Mouse (Mus musculus) forebrain, embryonic 11.5 days (tissue): ENCODE data around the gene Fam222a. TPM values are rescaled to one million over a fixed set of nuclear protein-coding genes. Genes with fewer than 3 reads are reported as not detected.

Source experiments
- ATAC-seq: fragments of 200-750 bp; cut with Nextera tagmentation; replicated peaks from 2 replicates; pipeline ENCODE4 v1.8.0; 2017; ENCODE audit warnings: moderate TSS enrichment; ENCODE audit not compliant: low FRiP score
- DNase-seq: peaks from one replicate; pipeline ENCODE4 v3.0.0-alpha.2; 2017; ENCODE audit warnings: low spot score
- H3K27ac ChIP-seq: fragments of 300-500 bp; sonication (generic); 2 replicates; pipeline ENCODE4 v1.5.1; 2014; ENCODE audit warnings: low read depth, low read length
- H3K27me3 ChIP-seq: fragments of 300-500 bp; sonication (generic); 2 replicates; pipeline ENCODE4 v1.6.1; 2014; ENCODE audit warnings: mild to moderate bottlenecking, low read length, mixed read lengths; ENCODE audit not compliant: control insufficient read depth, insufficient read depth
- H3K36me3 ChIP-seq: fragments of 300-500 bp; sonication (generic); 2 replicates; pipeline ENCODE4 v1.6.1; 2014; ENCODE audit warnings: mild to moderate bottlenecking, low read length, moderate library complexity, mixed read lengths; ENCODE audit not compliant: control insufficient read depth, insufficient read depth
- H3K4me1 ChIP-seq: fragments of 300-500 bp; sonication (generic); replicated peaks from 2 replicates; pipeline ENCODE4 v1.6.1; 2014; ENCODE audit warnings: low read length, mixed read lengths; ENCODE audit not compliant: control insufficient read depth, insufficient read depth
- H3K4me2 ChIP-seq: fragments of 300-500 bp; sonication (generic); 2 replicates; pipeline ENCODE4 v1.6.1; 2014; ENCODE audit warnings: low read depth, mild to moderate bottlenecking, low read length, moderate library complexity, mixed read lengths; ENCODE audit not compliant: severe bottlenecking
- H3K4me3 ChIP-seq: fragments of 300-500 bp; sonication (generic); 2 replicates; pipeline ENCODE4 v1.5.1; 2014; ENCODE audit warnings: low read depth, low read length
- H3K9ac ChIP-seq: fragments of 300-500 bp; sonication (generic); 2 replicates; pipeline ENCODE4 v1.6.1; 2014; ENCODE audit warnings: low read length
- H3K9me3 ChIP-seq: fragments of 300-500 bp; sonication (generic); 2 replicates; pipeline ENCODE4 v1.6.1; 2016; ENCODE audit warnings: low read length, mixed read lengths; ENCODE audit not compliant: control insufficient read depth
- WGBS: fragments of 180-500 bp; shearing (Covaris S2); extraction: QIAGEN DNeasy Blood & Tissue Kit; methylation state at CpG from one replicate; pipeline ENCODE4 v1.1.7; 2014; 5-methylcytosine and 5-hydroxymethylcytosine counted together
- polyA plus RNA-seq: library from polyadenylated mRNA; unstranded; fragments of >200 nt; fragmentation: Nextera tagmentation; extraction: Ambion mirVana; gene quantifications from 2 replicates; pipeline ENCODE4 v1.2.1, GENCODE M21; 2014

Gene Fam222a
- polyA plus RNA-seq, 1 experiment from 2014 or later = 9.4 TPM

DNA sequence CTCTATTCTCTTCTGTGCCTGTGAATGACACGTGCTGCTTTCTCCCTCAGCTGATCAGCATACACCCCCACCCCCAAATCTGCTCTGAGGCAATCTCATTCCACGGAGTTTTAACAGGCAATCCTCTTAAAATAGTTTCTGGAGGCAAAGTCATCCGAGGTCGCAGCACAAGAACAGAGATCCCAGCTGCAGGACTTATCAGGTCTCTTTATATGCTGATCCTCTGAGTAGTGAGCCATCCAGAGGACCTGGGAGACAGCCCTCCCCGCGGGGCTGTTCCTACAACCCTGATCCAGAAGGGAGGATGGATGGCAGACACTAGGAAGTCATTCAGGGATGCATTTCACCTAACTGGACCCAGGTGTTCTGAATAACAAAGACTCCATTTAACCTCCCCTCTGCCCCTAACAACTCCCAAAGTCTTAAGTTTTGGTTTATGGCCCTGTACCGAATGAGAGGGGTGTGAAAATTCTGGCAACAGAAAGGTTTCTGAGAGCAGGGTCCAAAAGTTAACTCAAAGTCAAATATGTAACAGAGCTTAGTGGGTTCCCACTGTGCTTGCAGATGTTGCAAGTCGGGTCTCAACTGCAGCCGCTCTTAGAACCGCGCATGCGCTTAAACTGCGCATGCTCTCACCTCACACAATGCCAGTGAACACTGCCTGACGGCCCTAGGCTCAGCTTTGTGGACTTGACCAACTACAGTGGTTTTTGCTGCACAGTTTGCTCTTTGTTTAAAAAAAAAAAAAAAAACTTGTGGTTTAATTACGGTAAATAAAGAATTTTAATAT is 26.0 kb upstream of the Fam222a start:
- Histone ChIP-seq H3K36me3 (no peaks in the 10 kb centered on the region), H3K9me3 (peaks cover 4% of the 10 kb centered on the region; the same call in 1 of the 2 replicates), H3K4me1 (peaks cover 18% of the 10 kb centered on the region), H3K27me3 (peaks cover 2% of the 10 kb centered on the region), H3K9ac (no peak overlapping the region), H3K27ac (no peak overlapping the region), H3K4me3 (no peak overlapping the region), H3K4me2 (no peak overlapping the region)
- 37% methylated on average over 15 of the region's 15 CpGs for WGBS
- DNase-seq = no peak
- no peak for ATAC-seq

DNA sequence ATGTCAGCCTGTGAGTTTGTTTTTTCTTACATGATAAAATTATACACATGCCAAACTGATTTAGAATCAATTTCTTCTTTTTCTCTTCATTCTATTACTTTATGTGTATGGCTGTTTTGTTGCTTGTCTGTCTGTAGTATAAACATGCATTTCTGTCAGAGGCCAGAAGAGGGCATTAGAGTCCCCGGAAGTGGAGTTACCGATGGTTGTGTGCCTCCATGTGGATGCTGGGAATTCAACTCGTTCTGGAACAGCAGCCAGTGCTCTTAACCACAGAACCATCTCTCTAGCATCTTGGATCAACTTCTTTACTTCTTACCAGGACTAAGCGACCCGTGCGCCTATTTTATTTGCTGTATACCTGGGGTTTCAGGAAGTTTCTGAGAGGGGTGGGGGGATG is 24.2 kb upstream of the Fam222a start:
- no peak for ATAC-seq

GRCm38 (mm10) chr5:114544205-114544604 is 23.6 kb upstream of the Fam222a start:
- WGBS = 88% methylated on average over 4 of the region's 4 CpGs
- Histone ChIP-seq H3K9me3 (peaks cover 4% of the 10 kb centered on the region; the same call in 1 of the 2 replicates), H3K4me2 (no peak overlapping the region), H3K4me3 (no peak overlapping the region), H3K4me1 (peaks cover 4% of the 10 kb centered on the region), H3K27ac (no peak overlapping the region), H3K36me3 (no peaks in the 10 kb centered on the region), H3K9ac (no peak overlapping the region), H3K27me3 (peaks cover 2% of the 10 kb centered on the region)
- DNase-seq (no peak), ATAC-seq (no peak)

More for the DNA sequence above, 24.2 kb upstream of the Fam222a start:
- 91% methylated on average over 6 of the region's 6 CpGs for WGBS
- Histone ChIP-seq H3K27me3 (peaks cover 2% of the 10 kb centered on the region), H3K36me3 (no peaks in the 10 kb centered on the region), H3K9ac (no peak overlapping the region), H3K9me3 (peaks cover 4% of the 10 kb centered on the region; the same call in 1 of the 2 replicates), H3K27ac (no peak overlapping the region), H3K4me3 (no peak overlapping the region), H3K4me2 (no peak overlapping the region), H3K4me1 (peaks cover 9% of the 10 kb centered on the region)
- no peak for DNase-seq

DNA sequence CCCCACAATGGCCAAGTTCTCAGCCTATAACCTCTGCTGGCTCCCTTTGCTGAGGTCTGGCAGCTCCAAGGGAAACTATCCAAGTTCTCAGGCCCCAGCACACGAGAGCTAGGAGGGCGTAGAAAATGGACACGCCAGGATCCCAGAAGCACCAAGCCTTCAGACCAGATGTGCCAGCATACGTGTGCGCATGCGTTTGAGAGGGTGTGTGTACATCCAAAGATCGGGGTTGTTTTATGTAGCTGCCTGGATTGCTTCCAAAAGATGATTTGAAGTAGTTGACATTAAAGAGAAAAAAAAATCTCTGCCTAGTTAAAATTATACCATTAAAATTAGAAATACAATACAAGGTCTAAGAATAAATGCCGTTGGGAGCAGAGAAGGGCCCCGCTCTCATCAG is 22.7 kb upstream of the Fam222a start:
- ATAC-seq = no peak
- 91% methylated on average over 9 of the region's 9 CpGs for whole genome bisulfite sequencing
- Histone ChIP-seq H3K36me3 (no peaks in the 10 kb centered on the region), H3K27ac (no peak overlapping the region), H3K4me2 (no peak overlapping the region), H3K4me3 (no peak overlapping the region), H3K4me1 (no peaks in the 10 kb centered on the region), H3K9me3 (peaks cover 4% of the 10 kb centered on the region; the same call in 1 of the 2 replicates), H3K27me3 (no peaks in the 10 kb centered on the region), H3K9ac (no peak overlapping the region)
- no peak for DNase-seq

- H3K4me1 ChIP-seq = peaks cover 8% of the 10 kb centered on the region; the same call in 1 of the 2 replicates
- no peaks in the 10 kb centered on the region for H3K36me3 ChIP-seq
- no peaks in the 10 kb centered on the region; the same call in 1 of the 2 replicates for H3K9me3 ChIP-seq
Observed at GRCm38 (mm10) chr5:114548976-114549375, 18.8 kb upstream of the Fam222a start.

GRCm38 (mm10) chr5:114549770-114550169 is 18.0 kb upstream of the Fam222a start:
- Histone ChIP-seq H3K4me2 (no peak overlapping the region), H3K36me3 (no peaks in the 10 kb centered on the region), H3K27ac (no peak overlapping the region), H3K4me3 (no peak overlapping the region), H3K4me1 (peaks cover 8% of the 10 kb centered on the region; the same call in 1 of the 2 replicates), H3K9ac (no peak overlapping the region), H3K27me3 (no peaks in the 10 kb centered on the region), H3K9me3 (peaks cover 3% of the 10 kb centered on the region)
- no peak for DNase-seq
- no peak for ATAC-seq
- 94% methylated on average over 3 of the region's 3 CpGs for WGBS

More at GRCm38 (mm10) chr5:114548976-114549375, 18.8 kb upstream of the Fam222a start:
- H3K9ac ChIP-seq = no peak overlapping the region
- ATAC-seq (no peak), DNase-seq (no peak)
- H3K27ac ChIP-seq = no peak overlapping the region
- 97% methylated on average over 10 of the region's 10 CpGs for WGBS
- no peak overlapping the region for H3K4me2 ChIP-seq
- H3K4me3 ChIP-seq = no peak overlapping the region
- H3K27me3 ChIP-seq = no peaks in the 10 kb centered on the region

DNA sequence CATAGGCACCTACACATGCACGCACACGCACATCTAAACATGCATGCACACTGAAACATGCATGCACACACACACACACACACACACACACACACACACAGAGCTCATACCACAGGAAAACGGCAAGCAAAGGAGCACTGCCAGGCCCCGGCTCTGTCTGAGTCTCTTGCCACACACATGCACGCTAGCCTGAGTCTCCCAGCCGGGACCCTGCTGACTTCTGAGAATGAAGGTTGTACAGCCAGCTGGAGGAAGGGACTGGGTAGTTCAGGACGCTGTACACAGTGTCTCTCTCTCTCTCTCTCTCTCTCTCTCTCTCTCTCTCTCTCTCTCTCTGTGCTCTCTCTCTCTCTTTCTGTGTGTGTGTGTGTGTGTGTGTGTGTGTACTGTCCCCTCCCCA is 17.4 kb upstream of the Fam222a start:
- no peaks in the 10 kb centered on the region for H3K36me3 ChIP-seq
- no peak for DNase-seq
- no peak for ATAC-seq
- no peaks in the 10 kb centered on the region for H3K27me3 ChIP-seq
- 0 out of 2 replicates have a peak overlapping the region, but pooled peaks have one; percentile 15 for H3K27ac ChIP-seq
- no peak overlapping the region for H3K4me2 ChIP-seq
- H3K9ac ChIP-seq = no peak overlapping the region
- H3K9me3 ChIP-seq = peaks cover 6% of the 10 kb centered on the region
- H3K4me1 ChIP-seq = peaks cover 8% of the 10 kb centered on the region; the same call in 1 of the 2 replicates
- H3K4me3 ChIP-seq = no peak overlapping the region
- 36% methylated on average over 7 of the region's 7 CpGs for WGBS

GRCm38 (mm10) chr5:114550886-114551492 is 16.8 kb upstream of the Fam222a start:
- H3K27me3 ChIP-seq = no peaks in the 10 kb centered on the region
- DNase-seq (no peak), ATAC-seq (no peak)
- WGBS = 20% methylated on average over 6 of the region's 6 CpGs
- H3K9ac ChIP-seq = no peak overlapping the region
- H3K9me3 ChIP-seq = peaks cover 7% of the 10 kb centered on the region
- no peak overlapping the region for H3K4me3 ChIP-seq
- H3K36me3 ChIP-seq = no peaks in the 10 kb centered on the region
- H3K4me1 ChIP-seq = peaks cover 8% of the 10 kb centered on the region; the same call in 1 of the 2 replicates
- no peak overlapping the region for H3K4me2 ChIP-seq
- H3K27ac ChIP-seq = 0 out of 2 replicates have a peak overlapping the region, but pooled peaks have one; percentile 15
